In genomic region chr9:72496691-72497090, GRCm38 (mm10) we compare ENCODE assay signal across 19 mouse cellular contexts.
"Had no signal": no experiment of that assay in that cellular context is flagged by ENCODE, and none has a peak within 500 bp of the region (broad histone marks: within the 10 kb centered on the region; RNA-seq: fewer than 3 reads in every experiment).

No protein-coding gene starts in this region.

- DNase-seq: lung, adult 2 months; lung, postnatal 14 days; lung, postnatal 4 days; midbrain, embryonic 14.5 days; right cerebral cortex, adult 18-20 months; right cerebral cortex, postnatal 25 days; right cerebral cortex, postnatal 4 days; spleen, adult 18-20 months; thymus, adult 18-20 months; thymus, postnatal 14 days; thymus, postnatal 36 days had no signal

- H3K36me3 ChIP-seq: lung, embryonic 15.5 days; midbrain, embryonic 10.5 days; midbrain, embryonic 12.5 days; neural tube, embryonic 13.5 days; neural tube, embryonic 15.5 days had no signal

- H3K27ac ChIP-seq: lung, embryonic 15.5 days; midbrain, embryonic 10.5 days; midbrain, embryonic 12.5 days; neural tube, embryonic 13.5 days; neural tube, embryonic 15.5 days had no signal

- ATAC-seq: lung, postnatal 0 days; midbrain, embryonic 16.5 days had no signal

- H3K4me2 ChIP-seq: lung, embryonic 15.5 days; midbrain, embryonic 12.5 days; neural tube, embryonic 13.5 days; neural tube, embryonic 15.5 days had no signal

- H3K9me3 ChIP-seq: lung, embryonic 15.5 days; midbrain, embryonic 10.5 days; midbrain, embryonic 12.5 days; neural tube, embryonic 13.5 days; neural tube, embryonic 15.5 days had no signal

- H3K27me3 ChIP-seq: lung, embryonic 15.5 days; midbrain, embryonic 12.5 days; neural tube, embryonic 13.5 days; neural tube, embryonic 15.5 days had no signal

- H3K9ac ChIP-seq: lung, embryonic 15.5 days; midbrain, embryonic 12.5 days; neural tube, embryonic 13.5 days; neural tube, embryonic 15.5 days had no signal

- H3K4me3 ChIP-seq: lung, embryonic 15.5 days; midbrain, embryonic 10.5 days; midbrain, embryonic 12.5 days; myocyte; neural tube, embryonic 13.5 days; neural tube, embryonic 15.5 days had no signal
